Mouse (Mus musculus) CH12.LX (cell line): Measurements from ENCODE around the gene Gm20388. TPM values are rescaled to one million over a fixed set of nuclear protein-coding genes. Genes with fewer than 3 reads are reported as not detected.

Source experiments
- DNase-seq: peaks from one replicate; pipeline ENCODE4 v3.0.0-alpha.2; 2013; ENCODE audit errors: extremely low read depth
- H3K27ac ChIP-seq: 2 replicates; pipeline ENCODE4 v1.5.1; 2012; ENCODE audit warnings: low read depth, mild to moderate bottlenecking, control low read depth, moderate library complexity; ENCODE audit not compliant: insufficient read depth
- H3K27me3 ChIP-seq: replicated peaks from 2 replicates; pipeline ENCODE3; 2012; ENCODE audit warnings: inconsistent platforms
- H3K36me3 ChIP-seq, 2 experiments: replicated peaks in 1 of 2; 2 replicates each; pipeline versions ENCODE3 to v1.6.1; 2012; ENCODE audit warnings: inconsistent platforms in 1 of 2, low read length in 1 of 2, mild to moderate bottlenecking in 1 of 2, mixed read lengths in 1 of 2, moderate library complexity in 1 of 2; ENCODE audit not compliant: control insufficient read depth in 1 of 2, insufficient read depth in 1 of 2
- H3K4me1 ChIP-seq, 2 experiments: 2 replicates each; pipeline ENCODE4 v1.6.1; 2012; ENCODE audit warnings: inconsistent platforms in 1 of 2, moderate library complexity in 1 of 2; ENCODE audit not compliant: insufficient read depth in 2 of 2, control insufficient read depth in 1 of 2
- H3K4me2 ChIP-seq: 2 replicates; pipeline ENCODE4 v1.6.1; 2012; ENCODE audit warnings: low read depth, mild to moderate bottlenecking, control low read depth; ENCODE audit not compliant: poor library complexity, insufficient read depth, severe bottlenecking
- H3K4me3 ChIP-seq, 3 experiments: fragments of 150-350 bp in 1 of 3; sonication (generic) in 1 of 3; replicated peaks in 1 of 3; 2 replicates each; pipeline versions ENCODE3 to v1.5.1; 2011 to 2012; ENCODE audit warnings: low read depth in 2 of 3, low read length in 2 of 3, mild to moderate bottlenecking in 2 of 3, moderate library complexity in 2 of 3, control low read depth in 1 of 3, improper control_type of control experiment in 1 of 3, inconsistent platforms in 1 of 3, mixed read lengths in 1 of 3; ENCODE audit not compliant: poor library complexity in 1 of 3
- H3K79me2 ChIP-seq: replicated peaks from 2 replicates; pipeline ENCODE4 v1.6.1; 2012; ENCODE audit warnings: mild to moderate bottlenecking, moderate library complexity; ENCODE audit not compliant: control insufficient read depth, poor library complexity, insufficient read depth, severe bottlenecking; ENCODE audit errors: extremely low read depth
- H3K9ac ChIP-seq: 2 replicates; pipeline ENCODE4 v1.6.1; 2012; ENCODE audit warnings: low read depth, mild to moderate bottlenecking, control low read depth, moderate library complexity; ENCODE audit not compliant: insufficient read depth
- H3K9me3 ChIP-seq: replicated peaks from 2 replicates; pipeline ENCODE3; 2012; ENCODE audit warnings: low read length, inconsistent platforms, mixed read lengths
- CHD2 ChIP-seq: IDR thresholded peaks from 2 replicates; pipeline ENCODE4 v1.6.1; 2011; ENCODE audit warnings: low read length, improper control_type of control experiment
- CTCF ChIP-seq, 2 experiments: IDR thresholded peaks in 1 of 2; conservative IDR thresholded peaks in 1 of 2; 2 replicates each; pipeline ENCODE4 v1.5.1; 2011 to 2012; ENCODE audit warnings: low read depth in 2 of 2, low read length in 2 of 2, improper control_type of control experiment in 1 of 2, inconsistent platforms in 1 of 2, mild to moderate bottlenecking in 1 of 2, moderate library complexity in 1 of 2
- E2F4 ChIP-seq: IDR thresholded peaks from 2 replicates; pipeline ENCODE4 v1.6.1; 2011; ENCODE audit warnings: low read depth, low read length, improper control_type of control experiment; ENCODE audit not compliant: insufficient replicate concordance
- HCFC1 ChIP-seq: IDR thresholded peaks from 2 replicates; pipeline ENCODE4 v1.6.1; 2012; ENCODE audit warnings: low read depth, mild to moderate bottlenecking, inconsistent platforms, low read length, improper control_type of control experiment
- MAZ ChIP-seq: IDR thresholded peaks from 2 replicates; pipeline ENCODE4 v1.6.1; 2012; ENCODE audit warnings: low read depth, mild to moderate bottlenecking, inconsistent platforms, low read length, improper control_type of control experiment, moderate library complexity
- MXI1 ChIP-seq: IDR thresholded peaks from 2 replicates; pipeline ENCODE4 v1.6.1; 2011; ENCODE audit warnings: mild to moderate bottlenecking, low read depth, low read length, improper control_type of control experiment
- NELFE ChIP-seq: IDR thresholded peaks from 2 replicates; pipeline ENCODE4 v1.6.1; 2011; ENCODE audit warnings: low read depth, low read length, improper control_type of control experiment
- NRF1 ChIP-seq: IDR thresholded peaks from 2 replicates; pipeline ENCODE4 v1.6.1; 2014; ENCODE audit warnings: low read depth, mild to moderate bottlenecking, inconsistent platforms, low read length, improper control_type of control experiment, moderate library complexity
- PAX5 ChIP-seq: IDR thresholded peaks from 2 replicates; pipeline ENCODE4 v1.6.1; 2012; ENCODE audit warnings: low read length, inconsistent platforms, mixed read lengths
- POLR2A ChIP-seq: IDR thresholded peaks from 2 replicates; pipeline ENCODE4 v1.6.1; 2011; ENCODE audit warnings: low read depth, mild to moderate bottlenecking, improper control_type of control experiment, low read length
- RAD21 ChIP-seq: IDR thresholded peaks from 2 replicates; pipeline ENCODE4 v1.6.1; 2011; ENCODE audit warnings: low read depth, mild to moderate bottlenecking, low read length, improper control_type of control experiment, moderate library complexity
- SMC3 ChIP-seq: IDR thresholded peaks from 2 replicates; pipeline ENCODE4 v1.6.1; 2011; ENCODE audit warnings: low read depth, low read length, improper control_type of control experiment
- TCF12 ChIP-seq: IDR thresholded peaks from 2 replicates; pipeline ENCODE4 v1.6.1; 2014; ENCODE audit warnings: low read depth, mild to moderate bottlenecking, inconsistent platforms, low read length, improper control_type of control experiment
- UBTF ChIP-seq: IDR thresholded peaks from 2 replicates; pipeline ENCODE4 v1.6.1; 2012; ENCODE audit warnings: low read depth, mild to moderate bottlenecking, inconsistent platforms, low read length, improper control_type of control experiment, moderate library complexity
- USF2 ChIP-seq: conservative IDR thresholded peaks from 2 replicates; pipeline ENCODE4 v1.6.1; 2011; ENCODE audit warnings: low read depth, low read length, improper control_type of control experiment
- dilution Hi-C: fragments of 300-500 bp; cut with MboI; formaldehyde crosslinking; loops from 2 replicates; pipeline ENCODE4 v1.14.3; 2020; ENCODE audit warnings: low sequenced_read_pairs; ENCODE audit not compliant: extremely low pct_unique_long_range_greater_than_20kb, extremely low pct_ligation_motif_present
- in situ Hi-C: fragments of 300-500 bp; cut with MboI; formaldehyde crosslinking; loops from 3 replicates; pipeline ENCODE4 v1.14.3; 2019; ENCODE audit warnings: low sequenced_read_pairs, low pct_ligation_motif_present, low pct_unique_long_range_greater_than_20kb, mixed read lengths
- polyA plus RNA-seq: library from polyadenylated mRNA; unstranded; fragments of >175 nt; gene quantifications from 2 replicates; pipeline ENCODE4 v1.2.1, GENCODE M21; 2012; ENCODE audit warnings: low read depth; ENCODE audit not compliant: insufficient read length
- total RNA-seq, 2 experiments: library from RNA; depleted of rRNA; stranded (reverse); fragments of 300-350 nt in 1 of 2; fragments of >200 nt in 1 of 2; gene quantifications; 2 replicates each; pipeline ENCODE4 v1.2.3; 2012 to 2014

Gm20388 gene
- total and polyA plus RNA-seq, 3 experiments: 14.8 to 26.3 (median 22.2) TPM

- H3K79me2 ChIP-seq: no peaks in the 10 kb centered on the region
- peaks cover 7% of the 10 kb centered on the region for H3K27me3 ChIP-seq
- H3K4me2 ChIP-seq: no peak overlapping the region
- no peak for DNase-seq
- H3K9me3 ChIP-seq: no peaks in the 10 kb centered on the region
- H3K36me3 ChIP-seq: no peaks in the 10 kb centered on the region
- peaks cover 7 to 46% of the 10 kb centered on the region in 2 experiments for H3K4me1 ChIP-seq
- dilution Hi-C loops (no loop called here), in situ Hi-C loops (no loop called here)
- no peak overlapping the region for H3K27ac ChIP-seq
- no peak overlapping the region for H3K9ac ChIP-seq
- no peak overlapping the region for H3K4me3 ChIP-seq
- TF ChIP-seq MAZ (no peak), PAX5 (no peak), E2F4 (no peak), POLR2A (no peak), HCFC1 (no peak), CHD2 (no peak), TCF12 (no peak), MXI1 (no peak)
These were observed 2365.7 kb downstream of the Gm20388 start for GRCm38 (mm10) chr8:122276308-122276707.

GRCm38 (mm10) chr8:122277204-122277995, 2366.8 kb downstream of the Gm20388 start:
- no peak overlapping the region for H3K4me2 ChIP-seq
- H3K36me3 ChIP-seq: no peaks in the 10 kb centered on the region
- no peak for DNase-seq
- peak; percentile 18 for TF ChIP-seq RAD21
- TF ChIP-seq USF2: no peak
- no peak for TF ChIP-seq UBTF
- TF ChIP-seq NRF1: no peak
- no peak for TF ChIP-seq NELFE
- TF ChIP-seq CTCF (conservative IDR thresholded peaks at IDR 0.05 in 1 of 2, IDR thresholded peaks at IDR 0.05 in 1 of 2; ENCODE audit: low read depth in 2 of 2, low read length in 2 of 2): peak in 1 of 2 experiments; percentile 57; a peak in 2 of 4 replicates
- TF ChIP-seq HCFC1: no peak
- peak; percentile 44 for TF ChIP-seq SMC3
- TF ChIP-seq MAZ: no peak
- in situ Hi-C loops (no loop called here), dilution Hi-C loops (no loop called here)
- no peak overlapping the region for H3K27ac ChIP-seq
- no peak overlapping the region for H3K4me3 ChIP-seq
- peaks cover 2% of the 10 kb centered on the region for H3K79me2 ChIP-seq
- peaks cover 2% of the 10 kb centered on the region for H3K27me3 ChIP-seq
- no peaks in the 10 kb centered on the region for H3K9me3 ChIP-seq
- no peak overlapping the region for H3K9ac ChIP-seq
- peaks cover 7 to 46% of the 10 kb centered on the region in 2 experiments for H3K4me1 ChIP-seq
